Mouse (Mus musculus): Measurements from ENCODE around the gene C1d. TPM values are rescaled to one million over a fixed set of nuclear protein-coding genes. Genes with fewer than 3 reads are reported as not detected.
"Not testable (repeated sequence)": the region's sequence is repeated elsewhere in the genome, so short reads cannot be mapped to it uniquely, and the experiment has no call there.

The C1d gene
- total and polyA plus RNA-seq, 3 experiments: 22.7 to 34.3 (median 32.1) TPM

DNA sequence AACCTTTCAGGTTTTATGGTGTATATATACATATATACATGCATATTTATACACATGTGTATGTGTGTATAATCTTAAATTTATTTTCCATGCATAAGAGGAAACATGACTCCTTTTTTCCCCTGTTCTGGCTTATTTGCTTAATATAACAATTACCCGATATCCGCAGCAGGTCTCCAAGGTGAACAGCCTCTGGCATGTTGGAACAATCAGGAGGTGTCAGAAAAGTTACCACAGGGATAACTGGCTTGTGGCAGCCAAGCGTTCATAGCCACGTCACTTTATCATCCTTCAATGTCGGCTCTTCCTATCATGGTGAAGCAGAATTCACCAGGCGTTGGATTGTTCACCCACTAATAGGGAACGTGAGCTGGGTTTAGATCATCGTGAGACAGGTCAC lies 36.3 kb upstream of the C1d start:
- no peak for TF ChIP-seq POLR2A (IDR thresholded peaks at IDR 0.05; ENCODE audit: insufficient read depth, low read depth, low read length)
- no peak for TF ChIP-seq EP300 (IDR thresholded peaks at IDR 0.05; ENCODE audit: insufficient read depth, low read depth, low read length)
- TF ChIP-seq CTCF (IDR thresholded peaks at IDR 0.05): no peak
- 96% methylated on average over 8 of the region's 8 CpGs for WGBS
- Histone ChIP-seq H3K9ac (ENCODE audit: low read depth, low read length) (no peak overlapping the region), H3K27ac (no peak overlapping the region), H3K36me3 (ENCODE audit: control insufficient read depth, insufficient read depth, low read length) (no peaks in the 10 kb centered on the region; the same call in 1 of the 2 replicates), H3K4me1 (ENCODE audit: control insufficient read depth, insufficient read depth, low read length) (no peaks in the 10 kb centered on the region), H3K27me3 (ENCODE audit: control insufficient read depth, insufficient read depth, low read length) (no peaks in the 10 kb centered on the region), H3K4me3 (no peak overlapping the region), H3K79me2 (replicated peaks; ENCODE audit: control insufficient read depth, insufficient read depth, low read length) (no peaks in the 10 kb centered on the region)
- intact Hi-C loops (cut with DNase I): no loop called here
- DNase-seq: no peak

GRCm38 (mm10) chr11:17232792-17233191 lies 24.6 kb upstream of the C1d start:
- H3K27me3 ChIP-seq (ENCODE audit: control insufficient read depth, insufficient read depth, low read length): no peaks in the 10 kb centered on the region
- DNase-seq: no peak
- no peaks in the 10 kb centered on the region; the same call in none of the 2 replicates for H3K36me3 ChIP-seq (ENCODE audit: control insufficient read depth, insufficient read depth, low read length)
- intact Hi-C loops (cut with DNase I): no loop called here
- no peak overlapping the region for H3K9ac ChIP-seq (ENCODE audit: low read depth, low read length)
- no peaks in the 10 kb centered on the region for H3K4me1 ChIP-seq (ENCODE audit: control insufficient read depth, insufficient read depth, low read length)
- no peak overlapping the region for H3K27ac ChIP-seq
- H3K79me2 ChIP-seq (replicated peaks; ENCODE audit: control insufficient read depth, insufficient read depth, low read length): no peaks in the 10 kb centered on the region
- WGBS: 67% methylated on average over 5 of the region's 5 CpGs
- TF ChIP-seq CTCF (IDR thresholded peaks at IDR 0.05) (no peak), EP300 (IDR thresholded peaks at IDR 0.05; ENCODE audit: insufficient read depth, low read depth, low read length) (no peak), POLR2A (IDR thresholded peaks at IDR 0.05; ENCODE audit: insufficient read depth, low read depth, low read length) (no peak)
- H3K4me3 ChIP-seq: no peak overlapping the region

GRCm38 (mm10) chr11:17236449-17237037 lies 20.8 kb upstream of the C1d start:
- no peak overlapping the region for H3K4me3 ChIP-seq
- H3K27ac ChIP-seq: no peak overlapping the region
- DNase-seq: no peak
- H3K36me3 ChIP-seq (ENCODE audit: control insufficient read depth, insufficient read depth, low read length): no peaks in the 10 kb centered on the region; the same call in 1 of the 2 replicates
- TF ChIP-seq POLR2A (IDR thresholded peaks at IDR 0.05; ENCODE audit: insufficient read depth, low read depth, low read length) (no peak), EP300 (IDR thresholded peaks at IDR 0.05; ENCODE audit: insufficient read depth, low read depth, low read length) (no peak), CTCF (IDR thresholded peaks at IDR 0.05) (no peak)
- no peaks in the 10 kb centered on the region for H3K4me1 ChIP-seq (ENCODE audit: control insufficient read depth, insufficient read depth, low read length)
- no peaks in the 10 kb centered on the region for H3K79me2 ChIP-seq (replicated peaks; ENCODE audit: control insufficient read depth, insufficient read depth, low read length)
- intact Hi-C loops (cut with DNase I): no loop called here
- 57% methylated on average over 5 of the region's 5 CpGs for WGBS
- H3K9ac ChIP-seq (ENCODE audit: low read depth, low read length): no peak overlapping the region
- no peaks in the 10 kb centered on the region for H3K27me3 ChIP-seq (ENCODE audit: control insufficient read depth, insufficient read depth, low read length)

- H3K27me3 ChIP-seq (ENCODE audit: control insufficient read depth, insufficient read depth, low read length); H3K36me3 ChIP-seq (ENCODE audit: control insufficient read depth, insufficient read depth, low read length); DNase-seq; H3K27ac ChIP-seq; H3K4me1 ChIP-seq (ENCODE audit: control insufficient read depth, insufficient read depth, low read length); H3K9ac ChIP-seq (ENCODE audit: low read depth, low read length); H3K4me3 ChIP-seq; H3K79me2 ChIP-seq (replicated peaks; ENCODE audit: control insufficient read depth, insufficient read depth, low read length); intact Hi-C loops (cut with DNase I): not testable (repeated sequence)
- WGBS: 82% methylated on average over 5 of the region's 5 CpGs
These were observed 18.8 kb upstream of the C1d start for GRCm38 (mm10) chr11:17238598-17238997.

DNA sequence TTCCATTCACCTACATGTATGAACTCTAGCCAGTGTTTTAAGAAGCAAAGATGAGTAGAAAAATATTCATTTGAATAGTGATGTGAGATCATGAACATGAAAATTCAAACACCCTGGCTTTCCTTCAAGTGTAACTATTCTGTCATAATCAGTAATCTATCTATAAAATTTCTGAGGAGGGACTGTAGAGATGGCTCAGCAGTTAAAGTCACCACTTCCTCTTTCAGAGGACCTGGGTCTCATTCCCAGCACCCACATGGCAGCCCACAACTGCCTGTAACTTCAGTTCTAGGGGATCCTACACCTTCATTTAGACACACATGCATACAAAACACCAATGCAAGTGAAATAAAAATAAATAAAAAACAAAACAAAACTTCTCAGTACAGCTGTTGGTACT lies 8.7 kb upstream of the C1d start:
- Histone ChIP-seq H3K4me3 (no peak overlapping the region), H3K36me3 (ENCODE audit: control insufficient read depth, insufficient read depth, low read length) (no peaks in the 10 kb centered on the region), H3K27ac (no peak overlapping the region), H3K4me1 (ENCODE audit: control insufficient read depth, insufficient read depth, low read length) (no peaks in the 10 kb centered on the region), H3K9ac (ENCODE audit: low read depth, low read length) (no peak overlapping the region), H3K27me3 (ENCODE audit: control insufficient read depth, insufficient read depth, low read length) (no peaks in the 10 kb centered on the region), H3K79me2 (replicated peaks; ENCODE audit: control insufficient read depth, insufficient read depth, low read length) (no peaks in the 10 kb centered on the region)
- intact Hi-C loops (cut with DNase I): no loop called here
- no peak for DNase-seq
- TF ChIP-seq POLR2A (IDR thresholded peaks at IDR 0.05; ENCODE audit: insufficient read depth, low read depth, low read length): no peak
- TF ChIP-seq EP300 (IDR thresholded peaks at IDR 0.05; ENCODE audit: insufficient read depth, low read depth, low read length): no peak
- no peak for TF ChIP-seq CTCF (IDR thresholded peaks at IDR 0.05)

DNA sequence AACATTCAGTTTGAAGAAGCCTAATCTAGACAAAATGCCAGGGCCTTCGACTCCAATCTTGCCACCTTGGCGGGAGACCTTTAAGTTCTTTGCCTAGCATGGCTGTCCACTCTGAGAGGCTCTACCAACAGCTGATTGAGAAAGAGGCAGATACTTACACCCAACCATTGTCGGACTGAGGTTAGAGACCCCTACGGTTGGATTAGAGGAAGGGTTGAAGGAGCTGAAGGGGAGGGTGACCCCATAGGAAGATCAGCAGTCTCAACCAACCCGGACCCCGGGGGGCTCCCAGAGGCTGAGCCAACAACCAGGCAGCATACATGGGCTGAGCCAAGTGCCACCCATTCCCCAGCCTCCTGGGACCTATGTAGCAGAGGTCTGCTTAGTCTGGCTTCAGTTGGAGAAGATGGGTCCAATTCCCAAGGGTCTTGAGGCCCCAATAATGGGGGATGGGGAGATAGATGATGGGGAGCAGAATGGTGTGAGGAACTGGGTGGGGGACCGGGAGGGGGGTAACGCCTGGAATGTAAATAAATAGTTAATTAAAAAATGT lies 490 bp upstream of the C1d start:
- intact Hi-C loops (cut with DNase I): loop anchor here (5.0 kb wide), 2 partner anchors 45 to 95 kb away; partner anchors contain the start of gene Pno1
- Histone ChIP-seq H3K27ac (no peak overlapping the region), H3K36me3 (ENCODE audit: control insufficient read depth, insufficient read depth, low read length) (no peaks in the 10 kb centered on the region), H3K9ac (ENCODE audit: low read depth, low read length) (no peak overlapping the region), H3K4me3 (peak overlapping the region; percentile 97; the same call in 1 of the 2 replicates), H3K4me1 (ENCODE audit: control insufficient read depth, insufficient read depth, low read length) (peaks cover 1% of the 10 kb centered on the region), H3K79me2 (replicated peaks; ENCODE audit: control insufficient read depth, insufficient read depth, low read length) (peaks cover 2% of the 10 kb centered on the region; the same call in 1 of the 2 replicates), H3K27me3 (ENCODE audit: control insufficient read depth, insufficient read depth, low read length) (no peaks in the 10 kb centered on the region)
- no peak for TF ChIP-seq POLR2A (IDR thresholded peaks at IDR 0.05; ENCODE audit: insufficient read depth, low read depth, low read length)
- TF ChIP-seq EP300 (IDR thresholded peaks at IDR 0.05; ENCODE audit: insufficient read depth, low read depth, low read length): no peak
- TF ChIP-seq CTCF (IDR thresholded peaks at IDR 0.05): no peak
- WGBS: 61% methylated on average over 8 of the region's 8 CpGs
- DNase-seq: peak in 1 of 2 experiments; percentile 23

Measured in heart, adult 2 months (tissue).